ENCODE assay signal across 15 mouse cellular contexts in the genomic region with DNA sequence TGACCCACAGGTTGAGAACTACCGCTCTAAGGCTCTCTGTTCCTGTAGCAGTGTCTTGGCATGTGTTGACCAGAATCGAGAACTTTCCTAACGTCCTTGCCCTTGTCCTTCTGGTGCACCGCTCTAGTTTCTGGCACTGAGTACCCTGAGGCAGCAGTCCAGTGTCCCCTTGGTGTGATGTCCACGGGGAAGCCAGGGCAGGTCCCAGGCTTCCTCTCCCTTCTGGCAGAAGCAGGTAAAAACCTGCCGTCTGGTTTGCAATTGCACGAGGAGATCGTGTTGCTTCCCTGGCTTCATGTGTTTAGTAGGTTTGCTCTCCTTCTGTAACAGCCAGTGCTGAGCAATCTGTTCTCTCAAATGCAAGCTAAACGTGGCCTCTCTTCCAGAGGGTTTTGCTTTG.
"Had no signal": no experiment of that assay in that cellular context is flagged by ENCODE, and none has a peak within 500 bp of the region (broad histone marks: within the 10 kb centered on the region; RNA-seq: fewer than 3 reads in every experiment).

No protein-coding gene starts in this region.

- DNase-seq: kidney, postnatal 14 days; lung, embryonic 14.5 days; lung, postnatal 10 days; lung, postnatal 4 days; midbrain, embryonic 14.5 days; right cerebral cortex, adult 18-20 months; spleen, adult 18-20 months; thymus, adult 2 months; thymus, postnatal 25 days had no signal

- H3K27ac ChIP-seq: limb, embryonic 15.5 days; liver, embryonic 12.5 days; midbrain, embryonic 10.5 days; neural tube, embryonic 15.5 days; stomach, embryonic 15.5 days had no signal

- H3K4me3 ChIP-seq: limb, embryonic 15.5 days; liver, embryonic 12.5 days; midbrain, embryonic 10.5 days; myocyte; neural tube, embryonic 15.5 days; stomach, embryonic 15.5 days had no signal
